Mouse (Mus musculus) heart, postnatal 0 days (tissue): ENCODE results near the gene Sptbn4.

Experiments
- CTCF ChIP-seq: IDR thresholded peaks from 2 replicates; pipeline ENCODE4 v1.5.1; 2016; ENCODE audit warnings: antibody characterized with exemption, control low read depth, low read depth
- EP300 ChIP-seq: IDR thresholded peaks from 2 replicates; pipeline ENCODE4 v1.6.1; 2016; ENCODE audit warnings: antibody characterized with exemption, low read depth

- TF ChIP-seq EP300 (no peak), CTCF (no peak)
Measured at GRCm38 (mm10) chr7:27328648-27329047, 118.8 kb downstream of the Sptbn4 start.
